Mouse (Mus musculus): Measurements from ENCODE around the gene Csn2. TPM values are rescaled to one million over a fixed set of nuclear protein-coding genes. Genes with fewer than 3 reads are reported as not detected.

Csn2 gene
- total RNA-seq (2014; rRNA removed) (not detected in 2 replicates), polyA plus RNA-seq (2015; fragmentation: Nextera tagmentation; extraction: Ambion mirVana) (not detected in 2 replicates)

GRCm38 (mm10) chr5:87699530-87699929, at the start of gene Csn2:
TSS of gene Csn2 (minus strand) at chr5:87699630.
- no peaks in the 10 kb centered on the region for H3K9me3 ChIP-seq (ENCODE audit: low read length)
- H3K36me3 ChIP-seq (ENCODE audit: insufficient read depth, low read length): no peaks in the 10 kb centered on the region
- no peak within 1 kb of the TSS for H3K4me2 ChIP-seq (ENCODE audit: low read depth, low read length, poor library complexity, severe bottlenecking)
- no peaks in the 10 kb centered on the region for H3K4me1 ChIP-seq (ENCODE audit: insufficient read depth, low read length)
- H3K27ac ChIP-seq (ENCODE audit: low read depth, low read length): no peak within 1 kb of the TSS
- no peak within 1 kb of the TSS for H3K4me3 ChIP-seq (ENCODE audit: low read depth, low read length)
- no peak within 1 kb of the TSS for H3K9ac ChIP-seq (replicated peaks; ENCODE audit: low read length, poor library complexity, severe bottlenecking)
- H3K27me3 ChIP-seq (ENCODE audit: insufficient read depth, low read length): no peaks in the 10 kb centered on the region
- ATAC-seq (ENCODE audit: low FRiP score) (no peak), DNase-seq (ENCODE audit: low spot score) (no peak)
- 75% methylated on average over 3 of the region's 3 CpGs for WGBS
- TF ChIP-seq CTCF (IDR thresholded peaks at IDR 0.05): no peak

GRCm38 (mm10) chr5:87734821-87735220, 35.4 kb upstream of the Csn2 start:
- TF ChIP-seq CTCF (IDR thresholded peaks at IDR 0.05): no peak
- no peaks in the 10 kb centered on the region for H3K36me3 ChIP-seq (ENCODE audit: insufficient read depth, low read length)
- no peaks in the 10 kb centered on the region for H3K27me3 ChIP-seq (ENCODE audit: insufficient read depth, low read length)
- H3K9ac ChIP-seq (replicated peaks; ENCODE audit: low read length, poor library complexity, severe bottlenecking): no peak overlapping the region
- ATAC-seq (ENCODE audit: low FRiP score) (no peak; the same call in 1 of the 2 replicates), DNase-seq (ENCODE audit: low spot score) (no peak)
- H3K27ac ChIP-seq (ENCODE audit: low read depth, low read length): no peak overlapping the region
- no peaks in the 10 kb centered on the region for H3K4me1 ChIP-seq (ENCODE audit: insufficient read depth, low read length)
- no peaks in the 10 kb centered on the region for H3K9me3 ChIP-seq (ENCODE audit: low read length)
- H3K4me2 ChIP-seq (ENCODE audit: low read depth, low read length, poor library complexity, severe bottlenecking): no peak overlapping the region
- H3K4me3 ChIP-seq (ENCODE audit: low read depth, low read length): no peak overlapping the region

- TF ChIP-seq CTCF (IDR thresholded peaks at IDR 0.05): no peak
- DNase-seq (ENCODE audit: low spot score) (no peak), ATAC-seq (ENCODE audit: low FRiP score) (no peak)
- H3K4me3 ChIP-seq (ENCODE audit: low read depth, low read length): no peak overlapping the region
- H3K4me2 ChIP-seq (ENCODE audit: low read depth, low read length, poor library complexity, severe bottlenecking): no peak overlapping the region
- H3K27ac ChIP-seq (ENCODE audit: low read depth, low read length): no peak overlapping the region
- no peaks in the 10 kb centered on the region for H3K4me1 ChIP-seq (ENCODE audit: insufficient read depth, low read length)
- H3K27me3 ChIP-seq (ENCODE audit: insufficient read depth, low read length): no peaks in the 10 kb centered on the region
- no peaks in the 10 kb centered on the region for H3K36me3 ChIP-seq (ENCODE audit: insufficient read depth, low read length)
- no peaks in the 10 kb centered on the region for H3K9me3 ChIP-seq (ENCODE audit: low read length)
- WGBS: 73% methylated on average over 1 of the region's 1 CpGs
- no peak overlapping the region for H3K9ac ChIP-seq (replicated peaks; ENCODE audit: low read length, poor library complexity, severe bottlenecking)
Measured at GRCm38 (mm10) chr5:87705891-87706290, 6.5 kb upstream of the Csn2 start.

- Histone ChIP-seq H3K27ac (ENCODE audit: low read depth, low read length) (no peak within 1 kb of the TSS), H3K36me3 (ENCODE audit: insufficient read depth, low read length) (no peaks in the 10 kb centered on the region), H3K4me3 (ENCODE audit: low read depth, low read length) (no peak within 1 kb of the TSS), H3K9me3 (ENCODE audit: low read length) (no peaks in the 10 kb centered on the region), H3K9ac (replicated peaks; ENCODE audit: low read length, poor library complexity, severe bottlenecking) (no peak within 1 kb of the TSS), H3K4me2 (ENCODE audit: low read depth, low read length, poor library complexity, severe bottlenecking) (no peak within 1 kb of the TSS), H3K27me3 (ENCODE audit: insufficient read depth, low read length) (no peaks in the 10 kb centered on the region), H3K4me1 (ENCODE audit: insufficient read depth, low read length) (no peaks in the 10 kb centered on the region)
- DNase-seq (ENCODE audit: low spot score) (no peak), ATAC-seq (ENCODE audit: low FRiP score) (no peak)
- no peak for TF ChIP-seq CTCF (IDR thresholded peaks at IDR 0.05)
Measured at GRCm38 (mm10) chr5:87665908-87666307, 33.5 kb downstream of the Csn2 start, which contains the start of gene Csn1s1. TSS of gene Csn1s1 (plus strand) at chr5:87666208.

- Histone ChIP-seq H3K36me3 (ENCODE audit: insufficient read depth, low read length) (no peaks in the 10 kb centered on the region), H3K27ac (ENCODE audit: low read depth, low read length) (no peak overlapping the region), H3K4me2 (ENCODE audit: low read depth, low read length, poor library complexity, severe bottlenecking) (no peak overlapping the region), H3K9ac (replicated peaks; ENCODE audit: low read length, poor library complexity, severe bottlenecking) (no peak overlapping the region), H3K4me1 (ENCODE audit: insufficient read depth, low read length) (no peaks in the 10 kb centered on the region), H3K4me3 (ENCODE audit: low read depth, low read length) (no peak overlapping the region), H3K27me3 (ENCODE audit: insufficient read depth, low read length) (no peaks in the 10 kb centered on the region), H3K9me3 (ENCODE audit: low read length) (no peaks in the 10 kb centered on the region)
- ATAC-seq (ENCODE audit: low FRiP score) (no peak), DNase-seq (ENCODE audit: low spot score) (no peak)
- TF ChIP-seq CTCF (IDR thresholded peaks at IDR 0.05): peak; percentile 43
Measured at GRCm38 (mm10) chr5:87642787-87643186, 56.6 kb downstream of the Csn2 start.

Other genes with a start within 250 kb of the Csn2 start
- 0.22 TPM in 1 of 2 replicates, not detected in the other for gene Ugt2a2, start 217.4 kb downstream of the Csn2 start, total RNA-seq (2014; rRNA removed)
- gene Ugt2a2, start 217.4 kb downstream of the Csn2 start, polyA plus RNA-seq (2015; fragmentation: Nextera tagmentation; extraction: Ambion mirVana): 0.33 TPM in 1 of 2 replicates, not detected in the other
- 0.19 TPM in 1 of 2 replicates, not detected in the other for gene Gm43638, start 212.8 kb downstream of the Csn2 start, total RNA-seq (2014; rRNA removed)
- gene Gm43638, start 212.8 kb downstream of the Csn2 start, polyA plus RNA-seq (2015; fragmentation: Nextera tagmentation; extraction: Ambion mirVana): not detected in 2 replicates
- gene Ugt2a1, start 208.8 kb downstream of the Csn2 start, total RNA-seq (2014; rRNA removed): 0.19 TPM in 1 of 2 replicates, not detected in the other
- gene Ugt2a1, start 208.8 kb downstream of the Csn2 start, polyA plus RNA-seq (2015; fragmentation: Nextera tagmentation; extraction: Ambion mirVana): 0.15 and 0.43 TPM in 2 replicates
- gene Sult1b1, start 161.4 kb downstream of the Csn2 start, total RNA-seq (2014; rRNA removed): not detected in 2 replicates
- not detected in 2 replicates for gene Sult1b1, start 161.4 kb downstream of the Csn2 start, polyA plus RNA-seq (2015; fragmentation: Nextera tagmentation; extraction: Ambion mirVana)
- gene Sult1d1, start 130.6 kb downstream of the Csn2 start, total RNA-seq (2014; rRNA removed): not detected in 2 replicates
- gene Sult1d1, start 130.6 kb downstream of the Csn2 start, polyA plus RNA-seq (2015; fragmentation: Nextera tagmentation; extraction: Ambion mirVana): 0.10 TPM in 1 of 2 replicates, not detected in the other
- gene Sult1e1, start 108.0 kb downstream of the Csn2 start, total RNA-seq (2014; rRNA removed): not detected in 2 replicates
- gene Sult1e1, start 108.0 kb downstream of the Csn2 start, polyA plus RNA-seq (2015; fragmentation: Nextera tagmentation; extraction: Ambion mirVana): 0.16 TPM in 1 of 2 replicates, not detected in the other
- gene Csn1s1, start 33.4 kb downstream of the Csn2 start, total RNA-seq (2014; rRNA removed): 1.8 TPM in 1 of 2 replicates, not detected in the other
- 0.39 and 0.47 TPM in 2 replicates for gene Csn1s1, start 33.4 kb downstream of the Csn2 start, polyA plus RNA-seq (2015; fragmentation: Nextera tagmentation; extraction: Ambion mirVana)
- gene Csn1s2a, start 74.9 kb upstream of the Csn2 start, total RNA-seq (2014; rRNA removed): not detected in 2 replicates
- not detected in 2 replicates for gene Csn1s2a, start 74.9 kb upstream of the Csn2 start, polyA plus RNA-seq (2015; fragmentation: Nextera tagmentation; extraction: Ambion mirVana)
- gene Csn1s2b, start 108.5 kb upstream of the Csn2 start, total RNA-seq (2014; rRNA removed): not detected in 2 replicates
- gene Csn1s2b, start 108.5 kb upstream of the Csn2 start, polyA plus RNA-seq (2015; fragmentation: Nextera tagmentation; extraction: Ambion mirVana): not detected in 2 replicates
- gene Prr27, start 126.1 kb upstream of the Csn2 start, total RNA-seq (2014; rRNA removed): not detected in 2 replicates
- gene Prr27, start 126.1 kb upstream of the Csn2 start, polyA plus RNA-seq (2015; fragmentation: Nextera tagmentation; extraction: Ambion mirVana): not detected in 2 replicates
- not detected in 2 replicates for gene Odam, start 185.4 kb upstream of the Csn2 start, total RNA-seq (2014; rRNA removed)
- not detected in 2 replicates for gene Odam, start 185.4 kb upstream of the Csn2 start, polyA plus RNA-seq (2015; fragmentation: Nextera tagmentation; extraction: Ambion mirVana)
- not detected in 2 replicates for gene Csn3, start 225.9 kb upstream of the Csn2 start, total RNA-seq (2014; rRNA removed)
- not detected in 2 replicates for gene Csn3, start 225.9 kb upstream of the Csn2 start, polyA plus RNA-seq (2015; fragmentation: Nextera tagmentation; extraction: Ambion mirVana)

Measured in midbrain, postnatal 0 days (tissue).